Mouse (Mus musculus) liver, adult 2 months (tissue): ENCODE results near the gene Hoxa2.

Source experiments
- CTCF ChIP-seq: fragments of 200-500 bp; IDR thresholded peaks from 2 replicates; pipeline ENCODE4 v1.5.1; 2011; ENCODE audit warnings: low read depth, low read length, control low read depth
- POLR2A ChIP-seq: fragments of 200-500 bp; IDR thresholded peaks from 2 replicates; pipeline ENCODE4 v1.6.1; 2011; ENCODE audit warnings: low read length, control low read depth; ENCODE audit not compliant: insufficient read depth; ENCODE audit errors: extremely low read depth

GRCm38 (mm10) chr6:52182030-52182429 is 17.4 kb upstream of the Hoxa2 start:
- TF ChIP-seq CTCF (no peak), POLR2A (no peak)
